Mouse (Mus musculus) megakaryocyte, embryonic 14.5 days (primary cell): ENCODE measurements at regions not wholly inside any gene's neighbourhood (a gene's known extent, or its start where the extent isn't known, plus 50 kb on each side); places are given as distances from the start of the nearest gene placed in this dataset.

Experiments used
- FLI1 ChIP-seq: IDR thresholded peaks from 2 replicates; pipeline ENCODE4 v1.6.1; 2012; ENCODE audit warnings: low read length, inconsistent platforms, mixed read lengths
- GATA1 ChIP-seq: IDR thresholded peaks from 3 replicates; pipeline ENCODE4 v1.6.1; 2012; ENCODE audit warnings: mixed read lengths, low read length, inconsistent platforms, borderline replicate concordance

DNA sequence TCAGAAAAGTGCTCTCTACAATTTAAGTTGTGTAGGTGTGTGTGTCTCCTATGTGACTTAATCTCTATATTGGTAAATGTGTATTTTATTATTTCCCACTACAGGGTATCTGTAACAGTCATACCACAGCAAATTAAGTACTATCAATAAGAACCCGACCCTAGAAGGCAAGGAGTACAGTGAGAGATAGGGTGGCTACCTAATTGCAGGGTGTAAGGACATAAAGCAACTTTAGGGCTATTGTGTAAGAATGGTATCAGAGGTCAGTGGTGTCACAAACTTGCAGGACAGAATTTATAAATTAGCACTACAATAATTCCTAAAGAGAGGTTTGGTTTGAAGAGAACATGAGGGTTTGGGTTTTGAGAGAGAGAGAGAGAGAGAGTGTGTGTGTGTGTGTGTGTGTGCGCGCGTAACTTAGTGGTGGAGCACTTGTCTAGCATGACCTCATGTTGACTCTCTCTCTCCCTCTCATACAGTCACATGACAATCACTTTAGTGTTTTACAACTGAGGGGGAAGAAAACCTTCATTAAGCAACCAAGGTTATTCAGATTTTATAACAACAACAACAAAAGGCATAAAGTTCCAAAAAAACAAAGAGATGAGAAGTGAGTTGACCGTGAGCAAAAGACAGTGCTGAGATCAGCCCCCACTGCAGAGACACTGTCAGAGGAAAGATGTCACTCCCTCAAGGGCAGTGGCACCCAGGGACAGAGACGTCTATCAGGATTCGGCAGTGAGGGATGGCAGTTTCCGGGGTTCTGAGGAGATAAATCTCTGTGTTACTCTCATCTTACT is 50.2 kb upstream of the Atp11b start:
- TF ChIP-seq GATA1 (no peak), FLI1 (no peak)
